Mouse (Mus musculus) small intestine, adult 2 months (tissue): ENCODE measurements around the gene Tmem268. TPM values are rescaled to one million over a fixed set of nuclear protein-coding genes. Genes with fewer than 3 reads are reported as not detected.

Source experiments
- H3K27ac ChIP-seq: fragments of 200-500 bp; 2 replicates; pipeline ENCODE4 v1.5.1; 2012; ENCODE audit warnings: low read depth, low read length, control low read depth, inconsistent platforms; ENCODE audit not compliant: insufficient read depth
- H3K27me3 ChIP-seq: fragments of 200-500 bp; 2 replicates; pipeline ENCODE4 v1.6.1; 2012; ENCODE audit warnings: mild to moderate bottlenecking, moderate library complexity, low read length, inconsistent platforms; ENCODE audit not compliant: control insufficient read depth, insufficient read depth
- H3K36me3 ChIP-seq: fragments of 200-500 bp; 2 replicates; pipeline ENCODE4 v1.6.1; 2012; ENCODE audit warnings: mild to moderate bottlenecking, low read length, control low read depth, inconsistent platforms; ENCODE audit not compliant: control insufficient read depth, insufficient read depth
- H3K4me1 ChIP-seq: fragments of 200-500 bp; 2 replicates; pipeline ENCODE4 v1.6.1; 2012; ENCODE audit warnings: low read length, inconsistent platforms, mixed read lengths; ENCODE audit not compliant: control insufficient read depth, insufficient read depth, insufficient read length
- H3K4me3 ChIP-seq: fragments of 200-500 bp; 2 replicates; pipeline ENCODE4 v1.5.1; 2012; ENCODE audit warnings: low read depth, mild to moderate bottlenecking, control low read depth, inconsistent platforms, low read length, moderate library complexity
- CTCF ChIP-seq: fragments of 200-500 bp; IDR thresholded peaks from 2 replicates; pipeline ENCODE4 v1.5.1; 2012; ENCODE audit warnings: low read depth, mild to moderate bottlenecking, control low read depth, inconsistent platforms, low read length, moderate library complexity, mixed read lengths; ENCODE audit not compliant: insufficient replicate concordance, insufficient read length; ENCODE audit errors: extremely low read depth
- POLR2A ChIP-seq: fragments of 200-500 bp; IDR thresholded peaks from 2 replicates; pipeline ENCODE4 v1.6.1; 2012; ENCODE audit warnings: low read depth, mild to moderate bottlenecking, control low read depth, inconsistent platforms, low read length, moderate library complexity
- WGBS: fragments of 180-500 bp; shearing (Covaris S2); methylation state at CpG from one replicate; pipeline ENCODE4 v1.1.7; 2018; 5-methylcytosine and 5-hydroxymethylcytosine counted together
- polyA plus RNA-seq: library from polyadenylated mRNA; depleted of rRNA; stranded (reverse); fragments of >200 nt; gene quantifications from 2 replicates; pipeline ENCODE4 v1.2.3, GENCODE M21; 2012

The Tmem268 gene
- polyA plus RNA-seq, 1 experiment, result 10.8 TPM

DNA sequence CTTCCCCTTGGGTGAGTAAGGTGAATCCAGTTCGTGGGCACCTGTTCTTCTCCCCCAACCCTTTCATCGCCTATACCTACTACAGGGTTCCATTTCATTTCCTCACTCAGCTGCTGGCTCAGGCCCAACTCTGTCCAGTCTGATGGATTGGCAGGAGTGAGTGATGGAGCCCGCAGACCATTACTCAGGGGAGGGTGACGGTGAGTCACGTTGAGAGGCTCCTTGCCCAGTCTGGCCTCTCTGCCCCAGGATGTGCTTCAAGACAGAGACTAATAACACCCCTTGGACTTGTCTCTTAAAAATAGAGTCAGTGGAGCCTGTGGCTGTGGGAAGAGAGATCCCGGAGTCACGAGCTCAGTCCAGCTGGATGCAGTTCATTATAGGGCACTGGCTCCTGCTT is 28.2 kb upstream of the Tmem268 start:
- no peaks in the 10 kb centered on the region for H3K27me3 ChIP-seq
- TF ChIP-seq POLR2A (no peak), CTCF (no peak)
- WGBS, result 75% methylated on average over 7 of the region's 7 CpGs
- H3K4me3 ChIP-seq, result no peak overlapping the region
- H3K4me1 ChIP-seq, result no peaks in the 10 kb centered on the region
- H3K27ac ChIP-seq, result no peak overlapping the region
- no peaks in the 10 kb centered on the region for H3K36me3 ChIP-seq

DNA sequence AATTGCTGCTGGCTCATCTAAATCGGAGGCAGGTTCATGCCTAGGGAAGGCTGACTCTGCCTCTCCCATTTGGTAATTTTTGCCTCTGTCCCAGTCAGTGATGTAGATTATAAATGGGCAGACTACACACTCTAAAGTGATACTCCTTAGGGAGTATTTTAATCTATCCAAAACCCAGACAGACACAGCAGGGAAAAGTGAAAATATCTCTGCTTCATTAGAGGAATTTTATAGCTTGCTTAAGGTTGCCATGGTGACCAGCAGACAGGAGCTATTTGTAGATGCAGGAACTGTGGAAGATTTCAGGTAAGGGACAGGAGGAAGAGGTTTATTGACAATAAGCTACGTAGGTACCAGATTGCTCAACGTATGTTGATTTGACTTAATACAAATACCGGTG is 21.0 kb upstream of the Tmem268 start:
- no peaks in the 10 kb centered on the region for H3K27me3 ChIP-seq
- H3K27ac ChIP-seq, result no peak overlapping the region
- H3K4me3 ChIP-seq, result no peak overlapping the region
- 65% methylated on average over 4 of the region's 4 CpGs for WGBS
- TF ChIP-seq POLR2A (no peak), CTCF (no peak)
- no peaks in the 10 kb centered on the region for H3K36me3 ChIP-seq
- H3K4me1 ChIP-seq, result no peaks in the 10 kb centered on the region

DNA sequence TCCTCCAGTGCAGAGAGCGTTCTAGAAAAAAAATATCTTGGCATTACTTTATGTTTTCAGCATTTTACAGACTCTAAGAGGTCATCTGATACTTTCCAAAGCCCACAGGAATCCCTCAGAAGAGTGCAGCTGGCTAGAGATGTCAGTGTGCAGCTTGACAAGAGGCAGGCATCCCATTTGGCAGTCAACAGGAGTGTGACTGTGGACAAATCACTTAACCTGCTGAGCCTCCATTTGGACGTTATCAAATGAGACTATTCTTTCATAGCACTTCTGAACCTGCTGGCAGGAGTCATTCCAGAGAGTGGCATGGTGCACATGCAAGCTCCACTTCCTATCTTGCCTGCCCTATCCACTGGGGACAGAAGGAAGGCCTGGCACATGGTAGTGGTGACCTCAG is 16.4 kb upstream of the Tmem268 start:
- no peak overlapping the region for H3K27ac ChIP-seq
- peaks cover 8% of the 10 kb centered on the region; the same call in 1 of the 2 replicates for H3K4me1 ChIP-seq
- H3K27me3 ChIP-seq, result no peaks in the 10 kb centered on the region
- TF ChIP-seq CTCF (no peak), POLR2A (no peak)
- H3K36me3 ChIP-seq, result no peaks in the 10 kb centered on the region
- no peak overlapping the region for H3K4me3 ChIP-seq
- 72% methylated on average over 2 of the region's 2 CpGs for WGBS

DNA sequence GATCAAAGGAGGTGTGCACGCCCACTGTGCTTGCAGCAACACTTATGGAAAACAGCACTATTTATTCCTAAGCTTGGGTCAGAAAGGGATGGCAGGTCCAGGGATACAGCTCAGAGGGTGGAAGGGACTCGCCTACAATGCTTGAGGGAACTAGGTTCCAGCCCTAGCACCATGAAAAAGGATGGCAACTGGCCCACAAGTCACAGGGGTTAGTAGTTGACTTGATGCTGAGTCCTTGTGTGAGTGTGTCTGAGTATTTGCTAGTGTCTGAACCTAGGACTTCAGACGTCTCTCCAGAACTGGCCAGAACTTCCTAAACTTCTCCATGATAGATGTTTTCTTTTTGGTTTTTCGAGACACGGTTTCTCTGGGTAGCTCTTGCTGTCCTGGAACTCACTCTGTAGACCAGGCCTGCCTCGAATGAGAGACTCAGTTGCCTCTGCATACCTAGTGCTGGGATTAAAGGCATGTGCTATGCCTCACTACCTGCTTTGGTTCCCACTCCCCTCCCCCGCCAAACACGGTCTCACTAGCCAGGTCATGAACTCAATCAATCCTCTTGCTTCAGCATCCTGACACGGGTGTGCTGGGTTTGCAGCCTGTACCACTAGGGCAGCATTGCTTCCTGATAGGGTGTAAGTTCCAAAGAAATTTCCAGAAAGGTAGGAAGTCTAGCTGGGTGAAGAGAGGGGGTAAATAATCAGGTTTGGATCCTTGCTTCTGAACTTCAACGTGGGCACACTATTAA is 14.7 kb upstream of the Tmem268 start:
- peaks cover 4% of the 10 kb centered on the region for H3K36me3 ChIP-seq
- peak overlapping the region; percentile 26; the same call in 1 of the 2 replicates for H3K27ac ChIP-seq
- 47% methylated on average over 10 of the region's 10 CpGs for WGBS
- H3K4me1 ChIP-seq, result peaks cover 8% of the 10 kb centered on the region; the same call in 1 of the 2 replicates
- no peak overlapping the region for H3K4me3 ChIP-seq
- no peak for TF ChIP-seq POLR2A
- no peak for TF ChIP-seq CTCF
- no peaks in the 10 kb centered on the region for H3K27me3 ChIP-seq

DNA sequence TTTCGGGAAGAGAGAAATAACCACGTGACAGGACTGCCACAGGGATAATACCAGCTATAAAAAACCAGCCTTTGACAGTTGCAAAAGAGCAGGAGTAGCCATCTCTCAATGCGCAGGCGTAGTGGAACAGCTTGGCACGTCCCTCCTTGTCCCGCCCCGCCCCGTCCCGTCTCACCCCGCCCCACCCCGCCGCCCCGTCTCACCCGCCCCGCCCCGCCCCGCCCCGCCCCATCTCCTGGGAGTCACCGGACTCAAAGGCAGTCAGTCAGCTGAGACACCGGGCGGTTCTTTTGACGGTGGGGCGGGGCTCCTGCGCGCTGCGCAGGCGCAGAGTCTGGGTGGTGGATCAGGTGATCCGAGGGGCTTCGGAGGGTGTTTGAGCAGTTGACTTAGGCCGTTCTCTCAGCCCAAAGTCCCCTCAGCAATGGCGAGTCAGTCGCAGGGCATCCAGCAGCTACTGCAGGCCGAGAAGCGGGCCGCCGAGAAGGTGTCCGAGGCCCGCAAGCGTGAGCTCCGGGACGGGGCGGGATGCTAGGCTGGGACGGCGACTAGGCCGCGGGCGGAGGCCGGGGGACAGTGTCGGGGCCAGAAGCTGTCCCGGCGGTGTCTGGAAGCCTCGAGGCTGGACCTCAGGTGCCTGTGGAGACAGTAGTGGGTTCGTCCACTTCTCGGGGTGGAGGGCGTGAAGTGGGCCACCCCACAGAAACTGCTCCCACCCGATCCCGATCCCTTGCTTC is 13.9 kb upstream of the Tmem268 start, which contains the start of gene Atp6v1g1:
Atp6v1g1 (plus strand) TSS at position 279 of the 737 bp plus-strand sequence.
- Histone ChIP-seq H3K27ac (peak within 1 kb of the TSS; percentile 41), H3K36me3 (peaks cover 11% of the 10 kb centered on the region), H3K4me1 (peaks cover 8% of the 10 kb centered on the region; the same call in 1 of the 2 replicates), H3K4me3 (peak within 1 kb of the TSS; percentile 84), H3K27me3 (no peaks in the 10 kb centered on the region)
- no peak for TF ChIP-seq CTCF
- peak; percentile 62; the same call in 1 of the 2 replicates for TF ChIP-seq POLR2A
- WGBS, result under 1% methylated on average over 57 of the region's 57 CpGs

DNA sequence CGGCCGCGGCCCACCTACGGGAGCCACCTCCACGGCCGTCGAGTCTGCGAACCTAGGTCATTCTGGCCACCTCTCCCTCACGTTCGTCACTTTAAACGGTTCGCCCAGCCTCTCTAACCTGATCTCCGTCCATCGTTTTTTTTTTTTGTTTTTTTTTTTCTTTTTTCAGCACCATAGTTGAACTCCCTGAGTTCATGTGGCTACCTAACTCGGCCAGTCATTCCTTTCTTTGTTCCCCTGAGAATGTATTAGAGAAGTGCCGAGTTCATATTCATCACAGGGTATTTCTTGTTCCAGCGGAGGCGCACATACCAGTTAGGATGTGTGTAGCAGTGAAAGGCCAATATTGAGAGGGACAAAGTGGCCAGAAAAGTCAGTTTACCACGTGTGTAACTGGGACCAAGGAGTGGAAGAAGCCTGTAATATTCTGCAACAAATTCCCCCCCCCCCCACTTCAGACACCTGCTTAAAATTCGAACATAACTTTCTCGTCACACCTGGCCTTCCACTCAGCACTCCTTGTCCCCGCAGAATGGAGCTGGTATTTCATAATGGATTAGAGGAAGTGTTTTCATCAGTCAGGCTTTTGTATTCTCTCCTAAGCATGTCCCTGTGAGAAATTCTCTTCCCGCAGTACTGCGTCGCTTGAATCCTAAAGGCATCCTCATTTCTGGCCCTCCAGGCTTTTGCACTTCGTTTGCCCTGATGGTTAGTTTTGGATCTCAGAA is 13.2 kb upstream of the Tmem268 start:
- WGBS, result 15% methylated on average over 26 of the region's 26 CpGs
- Histone ChIP-seq H3K4me1 (peaks cover 8% of the 10 kb centered on the region; the same call in 1 of the 2 replicates), H3K36me3 (peaks cover 13% of the 10 kb centered on the region), H3K27ac (peak overlapping the region; percentile 41; the same call in 1 of the 2 replicates), H3K4me3 (peak overlapping the region; percentile 84), H3K27me3 (no peaks in the 10 kb centered on the region)
- no peak for TF ChIP-seq POLR2A
- TF ChIP-seq CTCF, result no peak

DNA sequence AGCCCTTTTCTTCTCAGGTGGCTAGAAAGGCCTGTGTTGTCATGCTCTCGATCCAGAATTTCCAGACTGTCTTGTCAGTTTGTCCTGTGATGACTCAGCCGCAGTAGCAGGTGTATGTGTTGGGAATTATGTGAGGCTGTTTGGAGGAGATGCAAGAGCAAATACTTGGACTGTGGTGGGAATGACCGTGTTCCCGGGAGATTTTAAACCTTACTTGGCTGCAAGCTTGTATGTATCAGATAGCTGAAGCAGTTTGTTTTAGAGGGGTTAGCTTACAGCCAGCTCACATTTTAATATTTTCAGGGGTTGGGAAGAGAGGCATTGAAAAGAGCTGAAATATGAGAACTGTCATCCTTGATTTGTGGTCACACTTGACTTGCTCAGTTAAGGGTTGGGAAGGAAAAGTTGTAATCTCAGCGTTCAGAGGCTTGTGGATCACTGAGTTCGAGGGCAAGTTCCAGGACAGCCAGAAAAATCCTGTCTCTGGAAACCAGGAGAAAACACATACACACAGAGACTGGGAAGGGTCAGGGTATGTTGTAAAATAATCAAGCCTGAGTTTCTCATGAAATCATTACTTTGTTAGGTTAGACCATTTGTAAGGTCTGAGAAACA is 12.0 kb upstream of the Tmem268 start:
- no peak overlapping the region for H3K4me3 ChIP-seq
- H3K27me3 ChIP-seq, result no peaks in the 10 kb centered on the region
- H3K27ac ChIP-seq, result no peak overlapping the region
- TF ChIP-seq POLR2A (no peak), CTCF (no peak)
- H3K36me3 ChIP-seq, result peaks cover 22% of the 10 kb centered on the region
- H3K4me1 ChIP-seq, result peaks cover 8% of the 10 kb centered on the region; the same call in 1 of the 2 replicates
- 52% methylated on average over 6 of the region's 6 CpGs for WGBS
